Mouse (Mus musculus) gastrocnemius, postnatal 14 days (tissue): ENCODE measurements around the gene Olfr1031. TPM values are rescaled to one million over a fixed set of nuclear protein-coding genes. Genes with fewer than 3 reads are reported as not detected.
"Not testable (repeated sequence)": the region's sequence is repeated elsewhere in the genome, so short reads cannot be mapped to it uniquely, and the experiment has no call there.

ENCODE experiments used
- DNase-seq: peaks from one replicate; pipeline ENCODE4 v3.0.0; 2021; ENCODE audit warnings: mixed read lengths
- intact Hi-C: fragments of 180-260 bp; cut with DNase I; formaldehyde crosslinking; loops from one replicate; pipeline ENCODE4 v1.15.1; 2025; ENCODE audit warnings: low total_unique reads
- long read RNA-seq, 2 experiments: library from polyadenylated mRNA; stranded (forward); transcript quantifications; one replicate each; pipeline ENCODE4 v2.0.0; 2021
- total RNA-seq, 2 experiments: library from RNA; stranded (reverse); gene quantifications; 2 replicates each; pipeline ENCODE4 v1.2.3; 2021

Olfr1031 gene
- not detected for total RNA-seq
- long read RNA-seq, experiment 1: 0 reads
- long read RNA-seq, experiment 2: 0 reads

GRCm38 (mm10) chr2:85990004-85990403, at the start of gene Olfr1031:
Gene Olfr1031 (plus strand): TSS chr2:85990304.
- no peak for DNase-seq
- intact Hi-C loops: no loop called here

GRCm38 (mm10) chr2:85950137-85950536, 40.0 kb upstream of the Olfr1031 start, which contains the start of gene Olfr1028:
Gene Olfr1028 (plus strand): TSS chr2:85950437.
- DNase-seq: no peak
- intact Hi-C loops: no loop called here

GRCm38 (mm10) chr2:85973595-85973994, 16.5 kb upstream of the Olfr1031 start, which contains the start of gene Olfr1029:
Gene Olfr1029 (plus strand): TSS chr2:85973895.
- intact Hi-C loops: no loop called here
- DNase-seq: no peak

- intact Hi-C loops: no loop called here
- no peak for DNase-seq
Measured at GRCm38 (mm10) chr2:85978976-85979375, 11.1 kb upstream of the Olfr1031 start, which contains the start of gene Olfr1030. Gene Olfr1030 (plus strand): TSS chr2:85979276.

- DNase-seq: no peak
- intact Hi-C loops: no loop called here
Measured at GRCm38 (mm10) chr2:86005240-86005639, 15.1 kb downstream of the Olfr1031 start, which contains the start of gene Olfr1032. Gene Olfr1032 (plus strand): TSS chr2:86005540.

- intact Hi-C loops, DNase-seq: not testable (repeated sequence)
Measured at GRCm38 (mm10) chr2:86020406-86020805, 30.3 kb downstream of the Olfr1031 start, which contains the start of gene Olfr1033. Gene Olfr1033 (plus strand): TSS chr2:86020633.

- intact Hi-C loops, DNase-seq: not testable (repeated sequence)
Measured at GRCm38 (mm10) chr2:86021518-86021917, 31.4 kb downstream of the Olfr1031 start.

Other genes with a start within 250 kb of the Olfr1031 start
- gene Olfr1012, start 227.5 kb upstream of the Olfr1031 start, total RNA-seq: not detected
- not detected for gene Olfr1013, start 223.2 kb upstream of the Olfr1031 start, total RNA-seq
- gene Olfr1014, start 217.6 kb upstream of the Olfr1031 start, total RNA-seq: not detected
- gene Olfr1015, start 208.3 kb upstream of the Olfr1031 start, total RNA-seq: not detected
- gene Olfr1016, start 187.8 kb upstream of the Olfr1031 start, total RNA-seq: not detected
- not detected for gene Olfr1018, start 171.8 kb upstream of the Olfr1031 start, total RNA-seq
- gene Olfr1019, start 144.8 kb upstream of the Olfr1031 start, total RNA-seq: not detected
- gene Olfr1020, start 143.3 kb upstream of the Olfr1031 start, total RNA-seq: not detected
- not detected for gene Olfr1022, start 121.7 kb upstream of the Olfr1031 start, total RNA-seq
- not detected for gene Olfr1023, start 104.7 kb upstream of the Olfr1031 start, total RNA-seq
- not detected for gene Olfr1024, start 85.3 kb upstream of the Olfr1031 start, total RNA-seq
- gene Olfr1025-ps1, start 75.1 kb upstream of the Olfr1031 start, total RNA-seq: not detected
- not detected for gene Olfr1026, start 68.7 kb upstream of the Olfr1031 start, total RNA-seq
- gene Olfr1028, start 39.9 kb upstream of the Olfr1031 start, total RNA-seq: not detected
- gene Olfr1029, start 16.4 kb upstream of the Olfr1031 start, total RNA-seq: not detected
- gene Olfr1030, start 11.0 kb upstream of the Olfr1031 start, total RNA-seq: not detected
- gene Olfr1032, start 15.2 kb downstream of the Olfr1031 start, total RNA-seq: not detected
- gene Olfr1033, start 30.3 kb downstream of the Olfr1031 start, total RNA-seq: under 1 TPM in 1 of 2 experiments, not detected in 1; 0.64 TPM
- not detected for gene Olfr1034, start 55.6 kb downstream of the Olfr1031 start, total RNA-seq
- gene Olfr1036, start 83.7 kb downstream of the Olfr1031 start, total RNA-seq: not detected
- gene Olfr1037, start 97.1 kb downstream of the Olfr1031 start, total RNA-seq: not detected
- not detected for gene Olfr1039, start 145.6 kb downstream of the Olfr1031 start, total RNA-seq
- not detected for gene Olfr1040, start 156.4 kb downstream of the Olfr1031 start, total RNA-seq
- not detected for gene Olfr1042, start 171.5 kb downstream of the Olfr1031 start, total RNA-seq
- not detected for gene Olfr1043, start 177.2 kb downstream of the Olfr1031 start, total RNA-seq
- not detected for gene Olfr1044, start 187.5 kb downstream of the Olfr1031 start, total RNA-seq
- gene Olfr52, start 195.4 kb downstream of the Olfr1031 start, total RNA-seq: not detected
- gene Olfr1045, start 212.7 kb downstream of the Olfr1031 start, total RNA-seq: not detected
- gene Olfr1046, start 229.0 kb downstream of the Olfr1031 start, total RNA-seq: not detected
- gene Olfr1047, start 241.1 kb downstream of the Olfr1031 start, total RNA-seq: not detected
- not detected for gene Olfr1048, start 250.0 kb downstream of the Olfr1031 start, total RNA-seq